Mouse (Mus musculus): ENCODE measurements around the gene Nup98.

DNA sequence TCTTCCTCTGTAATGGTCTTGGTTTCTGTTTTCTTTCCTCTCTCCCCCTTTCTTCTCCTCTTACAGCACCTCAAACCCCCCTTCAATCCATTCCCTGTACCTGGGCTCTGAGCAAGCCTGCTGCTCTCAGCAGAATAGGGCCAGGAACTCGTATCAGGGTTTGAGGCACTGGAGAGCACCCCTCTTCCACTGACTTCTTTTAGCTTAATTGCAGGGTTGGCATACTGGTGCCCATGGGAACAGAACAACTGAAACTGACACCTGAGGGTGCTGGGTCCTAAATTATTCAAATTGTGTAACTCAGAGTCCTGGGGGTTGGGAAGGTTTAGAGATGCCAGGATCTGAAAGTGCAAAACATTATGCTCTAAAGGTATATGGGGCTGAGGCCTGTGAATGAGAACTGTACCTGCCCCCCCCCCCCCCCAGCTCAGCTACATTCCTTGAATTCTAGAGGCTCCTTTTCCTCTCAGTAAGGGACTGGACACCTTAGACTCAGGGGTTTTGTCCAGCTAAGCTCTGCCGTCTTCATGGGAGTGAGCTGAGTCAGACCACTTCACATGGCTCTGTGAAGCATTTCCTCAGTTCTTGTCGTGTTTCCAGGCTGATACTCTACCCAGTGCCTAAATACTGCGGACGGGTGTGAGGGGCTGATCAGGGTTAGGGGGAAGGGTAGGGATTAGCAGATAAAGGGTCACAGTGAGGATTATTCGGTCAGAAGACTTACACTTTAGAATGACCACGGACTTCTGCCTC, 93.2 kb downstream of the Nup98 start, which contains the start of gene Chrna10:
- no peak for TF ChIP-seq GATA1 (IDR thresholded peaks at IDR 0.05; ENCODE audit: borderline replicate concordance, low read length)
- no peak for TF ChIP-seq FLI1 (IDR thresholded peaks at IDR 0.05; ENCODE audit: low read length)

Data from megakaryocyte, embryonic 14.5 days (primary cell).